Mouse (Mus musculus) kidney, postnatal 4 days (tissue): ENCODE measurements around the gene Pard3.

Experiments used
- DNase-seq, 2 experiments: peaks; one replicate each; pipeline ENCODE4 v3.0.0; 2021; ENCODE audit warnings: mixed read lengths in 2 of 2

Gene Pard3

DNA sequence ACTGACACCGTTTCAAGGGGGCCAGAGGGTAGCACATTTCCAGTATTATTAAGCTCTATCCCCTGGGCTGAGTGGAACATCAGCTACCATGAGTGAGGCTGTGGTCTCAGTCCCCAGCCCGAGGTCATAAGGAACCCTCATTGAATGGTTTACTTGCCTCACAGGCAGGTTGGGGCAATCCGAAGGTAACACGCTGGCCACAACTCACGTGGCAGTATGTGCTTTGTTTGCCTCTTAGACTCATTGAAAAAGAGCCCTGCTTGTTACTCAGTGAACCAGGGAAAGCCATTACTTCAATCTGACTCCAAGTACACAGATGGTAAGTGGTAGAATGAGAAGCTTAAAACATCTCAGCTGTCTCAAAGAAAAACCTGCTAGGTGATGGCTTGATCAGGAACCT, 236.8 kb downstream of the Pard3 start:
- no peak for DNase-seq

- no peak for DNase-seq
Observed at GRCm38 (mm10) chr8:127302847-127303445, 239.3 kb downstream of the Pard3 start.

DNA sequence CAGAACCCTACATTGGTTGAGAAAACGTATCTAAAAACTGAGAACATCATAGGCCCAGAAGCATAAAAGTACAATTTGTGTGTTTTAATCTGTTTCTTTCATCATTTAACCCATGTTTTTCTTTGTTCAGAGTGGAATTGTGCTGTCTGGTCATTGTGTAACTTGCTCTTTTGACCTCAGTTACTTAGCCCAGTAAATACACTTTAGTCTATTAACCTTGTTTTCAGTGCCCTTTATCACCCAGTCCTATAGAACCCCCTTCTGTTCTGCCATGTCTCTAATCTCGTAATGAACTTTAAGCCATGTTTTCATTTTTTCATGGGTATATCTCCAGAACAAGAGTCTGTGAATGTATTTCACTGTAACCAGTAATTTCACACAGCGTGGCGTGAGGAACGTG, 243.3 kb downstream of the Pard3 start:
- no peak for DNase-seq

- DNase-seq, result no peak
Observed at GRCm38 (mm10) chr8:127309363-127309762, 245.7 kb downstream of the Pard3 start.

GRCm38 (mm10) chr8:127315811-127316210, 252.1 kb downstream of the Pard3 start:
- peak; percentile 20 to 37 for DNase-seq

GRCm38 (mm10) chr8:127317914-127318313, 254.2 kb downstream of the Pard3 start:
- no peak for DNase-seq

- no peak for DNase-seq
Observed at GRCm38 (mm10) chr8:127318377-127319159, 254.9 kb downstream of the Pard3 start.

- no peak for DNase-seq
Observed at GRCm38 (mm10) chr8:127320930-127321329, 257.2 kb downstream of the Pard3 start.

DNA sequence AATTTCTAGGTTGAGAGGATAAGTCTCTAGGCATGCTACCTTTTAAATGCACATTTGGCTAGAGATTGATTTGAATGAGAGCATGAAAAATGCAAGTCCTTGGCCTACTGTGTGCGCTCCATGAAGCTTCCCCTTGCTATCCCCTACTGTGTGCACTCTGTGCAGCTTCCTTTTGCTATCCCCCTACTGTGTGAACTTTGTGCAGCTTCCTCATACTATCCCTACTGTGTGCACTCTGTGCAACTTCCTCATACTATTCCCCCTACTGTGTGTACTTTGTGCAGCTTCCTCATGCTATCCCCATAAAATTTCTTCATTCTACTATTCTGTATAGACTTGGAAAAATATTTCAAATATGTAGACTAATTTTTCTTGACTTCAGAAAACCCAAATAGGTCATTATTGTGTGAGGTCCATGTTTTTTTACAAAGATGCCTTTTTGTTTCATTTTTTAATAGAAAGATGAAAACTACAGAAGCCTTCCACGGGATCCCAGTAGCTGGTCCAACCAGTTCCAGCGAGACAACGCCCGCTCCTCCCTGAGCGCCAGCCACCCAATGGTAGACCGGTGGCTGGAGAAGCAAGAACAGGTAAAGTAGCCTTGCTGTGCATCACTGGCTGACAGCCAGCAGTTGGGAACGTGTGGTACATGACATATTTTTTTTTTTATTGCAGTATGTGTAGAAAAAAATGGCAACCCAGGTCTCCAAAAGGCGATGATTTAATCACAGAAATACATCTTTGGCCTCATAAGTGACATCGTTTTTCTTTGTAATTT, 260.1 kb downstream of the Pard3 start:
- DNase-seq, result no peak

DNA sequence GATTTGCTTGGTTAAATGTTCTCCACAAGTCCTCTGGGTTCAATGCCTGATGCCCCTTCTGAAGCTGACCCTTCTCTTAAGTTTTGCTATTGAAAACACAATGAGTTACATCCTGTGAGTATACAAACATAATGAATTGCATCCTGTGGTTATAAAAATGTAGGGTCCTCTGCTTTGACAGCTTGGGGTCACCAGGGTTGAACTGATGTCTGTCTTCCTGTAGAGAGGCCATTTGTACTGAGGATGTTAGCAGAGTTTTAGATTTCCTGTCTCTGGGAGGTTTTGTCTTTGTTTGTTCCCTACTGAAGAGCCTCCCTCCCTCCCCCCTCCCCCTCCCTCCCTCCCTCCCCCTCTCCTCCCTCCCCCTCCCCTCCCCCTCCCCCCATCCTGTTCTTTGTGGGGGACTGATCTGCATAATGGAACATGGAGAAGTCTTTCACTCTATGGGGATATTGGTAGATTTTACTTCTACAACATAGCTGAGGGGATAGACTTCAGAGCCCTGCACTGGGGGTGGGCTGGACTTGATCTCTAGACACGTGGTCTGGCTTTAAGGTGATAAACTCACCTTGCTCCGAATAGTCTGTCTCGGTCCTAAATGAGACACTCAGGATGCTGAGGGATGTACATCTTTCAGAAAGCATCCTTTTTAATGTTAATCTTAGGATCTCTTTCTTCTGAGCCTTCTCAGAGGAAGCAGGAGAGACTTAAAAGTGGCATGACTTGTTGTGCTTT, 261.3 kb downstream of the Pard3 start:
- no peak for DNase-seq

DNA sequence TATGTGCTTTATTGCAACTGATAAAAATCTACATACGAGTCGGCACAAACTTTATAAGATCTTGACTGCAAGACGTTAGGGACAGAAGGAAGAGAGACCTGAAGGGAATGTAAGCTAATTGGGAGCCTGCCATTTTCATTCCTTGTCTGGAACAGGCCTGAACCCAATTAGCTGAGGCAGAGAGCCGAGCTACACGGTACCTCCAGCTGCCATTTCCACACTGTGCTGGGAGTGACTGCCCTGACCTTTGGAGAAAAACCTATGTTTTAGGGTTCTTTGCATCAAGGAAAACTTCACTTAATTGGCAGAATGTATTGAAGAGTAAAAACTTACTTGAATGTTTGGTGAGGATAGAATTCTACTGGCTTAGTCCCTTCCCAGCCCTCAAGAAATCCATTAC, 262.1 kb downstream of the Pard3 start:
- no peak for DNase-seq

DNA sequence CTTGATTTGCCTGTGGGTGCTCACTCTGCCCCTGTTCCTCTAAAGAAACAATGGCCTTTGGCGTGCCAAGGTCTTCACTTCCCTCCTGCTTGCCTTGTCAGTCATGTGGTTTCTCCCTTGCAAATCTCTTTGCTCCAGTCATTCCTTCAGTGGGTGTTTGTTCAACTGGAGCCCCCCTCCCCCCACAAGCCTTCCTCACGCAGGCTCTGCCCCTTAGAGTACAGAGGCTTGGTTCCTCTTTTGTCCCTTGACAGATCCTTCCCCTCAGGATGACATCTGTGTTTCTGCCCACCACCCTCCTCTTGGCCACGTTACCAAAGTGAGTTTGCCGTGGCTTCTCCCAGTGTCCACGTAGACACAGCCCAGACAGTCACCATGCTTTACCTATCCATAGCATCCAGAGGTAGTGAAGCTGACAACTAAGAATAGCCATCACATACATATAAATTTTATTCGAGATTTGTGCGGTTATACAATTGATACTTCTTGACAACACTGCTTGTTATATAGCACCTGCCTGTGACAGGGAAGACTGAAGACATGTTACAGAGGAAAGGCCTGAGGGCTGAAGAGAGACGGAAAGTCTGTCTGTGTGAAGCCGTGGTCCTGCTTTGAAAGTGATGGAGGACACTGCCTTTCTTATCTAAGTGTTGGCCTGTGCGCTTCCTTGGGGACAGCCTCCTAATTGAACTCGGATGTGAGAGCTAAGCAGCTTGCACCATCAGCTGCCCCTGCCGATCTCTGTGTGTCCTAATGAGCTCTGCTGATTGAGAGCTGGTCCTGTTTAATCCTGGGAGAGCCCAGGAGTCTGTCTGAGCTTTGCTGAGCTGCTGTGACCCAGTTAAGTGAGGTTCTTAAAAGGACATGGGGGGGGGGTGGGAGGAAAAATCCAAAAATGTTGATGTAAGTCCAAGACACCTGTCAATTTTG, 266.8 kb downstream of the Pard3 start:
- no peak for DNase-seq

GRCm38 (mm10) chr8:127331751-127332150, 268.1 kb downstream of the Pard3 start:
- peak; percentile 82 for DNase-seq

DNA sequence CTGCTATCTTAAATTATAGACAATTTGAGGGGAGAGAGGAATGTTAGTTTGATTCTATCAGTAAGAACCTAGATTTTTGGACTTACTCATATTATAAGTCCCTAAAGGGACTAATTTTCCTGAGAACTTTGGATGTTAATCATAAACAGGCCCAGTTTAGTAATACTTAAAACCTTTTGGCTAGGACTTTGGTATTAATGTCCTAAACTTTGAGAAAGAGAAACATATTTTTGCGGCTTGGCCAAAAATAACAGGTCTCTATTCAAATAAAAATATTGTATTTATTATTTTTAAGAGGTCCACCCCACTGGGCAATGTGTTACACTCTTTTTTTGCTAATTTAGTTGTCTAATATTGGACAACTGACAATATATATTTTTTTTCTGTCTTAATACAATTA, 271.5 kb downstream of the Pard3 start:
- no peak for DNase-seq

- DNase-seq, result no peak
Observed at GRCm38 (mm10) chr8:127338183-127338582, 274.5 kb downstream of the Pard3 start.

GRCm38 (mm10) chr8:127341046-127341445, 277.4 kb downstream of the Pard3 start:
- no peak for DNase-seq

GRCm38 (mm10) chr8:127343115-127343514, 279.4 kb downstream of the Pard3 start:
- no peak for DNase-seq

DNA sequence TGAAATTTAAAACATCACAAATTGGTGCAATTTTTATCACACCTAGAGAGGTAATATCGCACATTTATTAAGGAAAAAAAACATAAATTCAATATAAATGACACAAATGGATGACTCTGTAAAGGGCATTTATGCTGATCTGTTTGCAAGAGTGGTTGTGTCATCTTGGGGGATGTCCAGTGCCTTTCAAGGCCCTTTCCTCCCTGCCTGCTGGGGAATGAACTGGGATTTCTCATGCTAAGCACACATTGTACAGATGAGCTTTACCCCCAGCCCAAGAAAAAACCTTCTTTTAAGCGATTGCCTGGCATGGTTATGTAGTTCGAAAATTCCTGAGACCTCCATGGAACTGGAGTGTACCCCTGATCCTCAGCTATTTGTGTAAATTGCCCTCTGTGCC, 280.7 kb downstream of the Pard3 start:
- no peak for DNase-seq

GRCm38 (mm10) chr8:127345912-127346423, 282.3 kb downstream of the Pard3 start:
- no peak for DNase-seq

- no peak for DNase-seq
Observed at GRCm38 (mm10) chr8:127347890-127348495, 284.3 kb downstream of the Pard3 start.

DNA sequence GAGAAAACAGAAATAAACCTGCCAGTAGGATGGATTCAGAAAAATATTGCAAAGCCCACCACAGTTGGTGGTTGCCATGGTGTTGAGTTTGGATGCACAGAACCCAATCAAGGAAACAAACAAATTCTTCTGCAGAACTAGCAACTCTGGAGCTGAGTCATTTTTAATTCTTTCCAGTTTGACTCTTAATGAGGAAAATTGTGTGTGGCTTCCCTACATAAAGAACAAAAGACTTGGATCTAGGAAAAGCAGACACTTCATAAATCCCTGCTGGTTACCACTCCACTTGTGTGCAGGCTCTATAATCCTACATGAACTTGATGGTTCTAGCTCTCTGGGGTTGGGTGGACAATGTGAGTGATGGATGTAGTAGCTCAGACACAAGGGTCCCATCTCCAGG, 298.1 kb downstream of the Pard3 start:
- no peak for DNase-seq
